Mouse (Mus musculus): ENCODE data around the gene Vps37d. TPM values are rescaled to one million over a fixed set of nuclear protein-coding genes. Genes with fewer than 3 reads are reported as not detected.

Vps37d gene
- total RNA-seq, 2 experiments from 2014 or later, result 2.8 to 2.9 TPM

- DNase-seq, result no peak
These were observed 52.2 kb downstream of the Vps37d start for GRCm38 (mm10) chr5:135025899-135026298.

DNA sequence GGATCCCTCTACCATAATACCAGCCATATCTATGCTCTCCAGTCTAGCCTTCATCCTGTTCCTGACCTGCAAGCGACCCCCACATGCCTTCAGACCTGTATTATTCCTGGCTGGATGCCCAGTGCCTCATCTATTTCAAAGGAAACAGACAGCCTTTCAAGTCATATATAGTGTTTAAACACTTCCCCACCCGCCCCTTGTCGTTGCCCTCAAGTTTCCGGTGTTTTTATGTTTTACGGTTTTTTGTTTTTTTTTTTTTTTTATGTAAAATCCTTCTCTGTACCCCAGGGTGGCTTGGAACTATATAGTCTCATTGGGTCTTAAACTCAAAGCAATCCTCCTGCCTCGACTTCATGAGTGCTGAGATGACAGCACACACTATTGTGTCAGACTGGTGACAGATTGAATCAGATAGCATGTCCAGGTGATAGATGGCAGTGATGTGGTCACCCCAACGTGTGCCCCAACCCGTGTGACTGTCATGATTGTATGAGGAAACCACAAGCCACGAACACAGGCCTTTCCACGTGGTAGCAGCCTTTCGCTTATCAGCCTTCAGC is 53.3 kb downstream of the Vps37d start:
- DNase-seq, result peak; percentile 48

GRCm38 (mm10) chr5:135023344-135024173 is 54.5 kb downstream of the Vps37d start, which contains the start of gene Stx1a:
TSS of gene Stx1a (plus strand) at chr5:135023482.
- DNase-seq, result peak; percentile 92

Other genes with a start within 250 kb of the Vps37d start
- not detected for gene Tmem270, start 171.5 kb downstream of the Vps37d start, total RNA-seq (2021)
- gene Cldn13, start 162.7 kb downstream of the Vps37d start, total RNA-seq (2021), result not detected
- gene Mettl27, start 145.9 kb downstream of the Vps37d start, total RNA-seq (2021), result 1 to 10 TPM; 6.2 to 7.1 TPM
- under 1 TPM in 1 of 2 experiments, not detected in 1; 0.14 TPM for gene Cldn4, start 131.3 kb downstream of the Vps37d start, total RNA-seq (2021)
- gene Cldn3, start 92.1 kb downstream of the Vps37d start, total RNA-seq (2021), result under 1 TPM; 0.71 to 0.77 TPM
- 10 to 100 TPM; 55.0 to 59.6 TPM for gene Abhd11, start 69.1 kb downstream of the Vps37d start, total RNA-seq (2021)
- gene Stx1a, start 54.8 kb downstream of the Vps37d start, total RNA-seq (2021), result 1 to 10 TPM; 5.6 to 6.0 TPM
- gene Dnajc30, start 14.1 kb downstream of the Vps37d start, total RNA-seq (2021), result 10 to 100 TPM; 24.8 to 26.6 TPM
- gene Bud23, start 13.3 kb downstream of the Vps37d start, total RNA-seq (2021), result 10 to 100 TPM; 28.5 to 37.0 TPM
- 1 to 10 TPM; 8.4 to 9.6 TPM for gene Mlxipl, start 11.6 kb upstream of the Vps37d start, total RNA-seq (2021)
- gene Tbl2, start 71.4 kb upstream of the Vps37d start, total RNA-seq (2021), result 10 to 100 TPM; 15.8 to 18.4 TPM
- gene Bcl7b, start 90.0 kb upstream of the Vps37d start, total RNA-seq (2021), result 10 to 100 TPM; 31.1 to 31.9 TPM
- gene Baz1b, start 109.0 kb upstream of the Vps37d start, total RNA-seq (2021), result 10 to 100 TPM; 53.9 to 54.3 TPM
- gene Fzd9, start 173.0 kb upstream of the Vps37d start, total RNA-seq (2021), result 1 to 10 TPM; 1.2 to 1.7 TPM

All from heart, postnatal 4 days (tissue).